Mouse (Mus musculus) layer of hippocampus, adult 18-20 months (tissue): Measurements from ENCODE around the gene Vmn1r88. TPM values are rescaled to one million over a fixed set of nuclear protein-coding genes. Genes with fewer than 3 reads are reported as not detected.
"Not testable (repeated sequence)": the region's sequence is repeated elsewhere in the genome, so short reads cannot be mapped to it uniquely, and the experiment has no call there.

Source experiments
- DNase-seq, 2 experiments: peaks; one replicate each; pipeline ENCODE4 v3.0.0; 2022; ENCODE audit warnings: low spot score in 2 of 2
- long read RNA-seq: library from polyadenylated mRNA; stranded (forward); transcript quantifications from one replicate; pipeline ENCODE4 v2.0.0, GENCODE M21; 2021
- total RNA-seq, 2 experiments: library from RNA; stranded (reverse); gene quantifications; 2 replicates each; pipeline ENCODE4 v1.2.3; 2021

The Vmn1r88 gene
- under 1 TPM; 0.18 to 0.22 TPM for total RNA-seq
- long read RNA-seq = 0 reads

- no peak for DNase-seq
Observed at GRCm38 (mm10) chr7:13159268-13159667, at the start of gene Vmn1r88. Gene Vmn1r88 (plus strand): TSS chr7:13159568.

GRCm38 (mm10) chr7:13119817-13120216, 39.6 kb upstream of the Vmn1r88 start, which contains the start of gene Vmn1r86:
Gene Vmn1r86 (minus strand): TSS chr7:13119917.
- no peak for DNase-seq

GRCm38 (mm10) chr7:13123554-13124153, 35.7 kb upstream of the Vmn1r88 start:
- DNase-seq = not testable (repeated sequence)

GRCm38 (mm10) chr7:13131856-13132255, 27.5 kb upstream of the Vmn1r88 start:
- DNase-seq = no peak

- no peak for DNase-seq
Observed at GRCm38 (mm10) chr7:13137340-13137739, 22.0 kb upstream of the Vmn1r88 start.

GRCm38 (mm10) chr7:13140057-13140456, 19.3 kb upstream of the Vmn1r88 start, which contains the start of gene Vmn1r87:
Gene Vmn1r87 (minus strand): TSS chr7:13140157.
- no peak for DNase-seq

- DNase-seq = no peak
Observed at GRCm38 (mm10) chr7:13212720-13213119, 53.4 kb downstream of the Vmn1r88 start, which contains the start of gene Vmn1r89. Gene Vmn1r89 (plus strand): TSS chr7:13213020.

Other genes starting within 250 kb of the Vmn1r88 start
- gene Rps5, start 237.3 kb upstream of the Vmn1r88 start, total RNA-seq = 100 to 1,000 TPM; 427 to 466 TPM
- under 1 TPM; 0.71 to 0.97 TPM for gene Rnf225, start 232.2 kb upstream of the Vmn1r88 start, total RNA-seq
- 10 to 100 TPM; 10.1 to 12.7 TPM for gene Zfp324, start 193.7 kb upstream of the Vmn1r88 start, total RNA-seq
- gene Zfp446, start 181.7 kb upstream of the Vmn1r88 start, total RNA-seq = 1 to 10 TPM; 8.1 to 8.6 TPM
- gene Slc27a5, start 161.4 kb upstream of the Vmn1r88 start, total RNA-seq = under 1 TPM in 1 of 2 experiments, not detected in 1; 0.57 TPM
- gene Trim28, start 160.5 kb upstream of the Vmn1r88 start, total RNA-seq = 100 to 1,000 TPM; 216 to 246 TPM
- gene Zbtb45, start 149.5 kb upstream of the Vmn1r88 start, total RNA-seq = 10 to 100 TPM; 33.2 to 34.3 TPM
- gene Chmp2a, start 124.8 kb upstream of the Vmn1r88 start, total RNA-seq = 100 to 1,000 TPM; 146 to 159 TPM
- 100 to 1,000 TPM; 196 to 202 TPM for gene Ube2m, start 121.3 kb upstream of the Vmn1r88 start, total RNA-seq
- 10 to 100 TPM; 11.9 to 13.1 TPM for gene Mzf1, start 104.8 kb upstream of the Vmn1r88 start, total RNA-seq
- gene Vmn1r85, start 64.4 kb upstream of the Vmn1r88 start, total RNA-seq = not detected
- not detected for gene Vmn1r86, start 39.7 kb upstream of the Vmn1r88 start, total RNA-seq
- gene Vmn1r87, start 19.4 kb upstream of the Vmn1r88 start, total RNA-seq = not detected
- not detected for gene Vmn1r89, start 53.5 kb downstream of the Vmn1r88 start, total RNA-seq
- gene Lig1, start 117.7 kb downstream of the Vmn1r88 start, total RNA-seq = 1 to 10 TPM; 6.0 to 7.4 TPM
- gene Zswim9, start 119.2 kb downstream of the Vmn1r88 start, total RNA-seq = 10 to 100 TPM; 15.4 to 16.7 TPM
- under 1 TPM in 1 of 2 experiments, not detected in 1; 0.20 TPM for gene Pla2g4c, start 165.1 kb downstream of the Vmn1r88 start, total RNA-seq
- not detected for gene Cabp5, start 238.6 kb downstream of the Vmn1r88 start, total RNA-seq